Mouse (Mus musculus) kidney, embryonic 15.5 days (tissue): ENCODE results near the gene Olfr10. TPM values are rescaled to one million over a fixed set of nuclear protein-coding genes. Genes with fewer than 3 reads are reported as not detected.

Experiments
- ATAC-seq: fragments of 200-750 bp; cut with Nextera tagmentation; replicated peaks from 2 replicates; pipeline ENCODE4 v1.8.0; 2017; ENCODE audit warnings: moderate TSS enrichment; ENCODE audit not compliant: low FRiP score
- H3K27ac ChIP-seq: fragments of 300-500 bp; sonication (generic); 2 replicates; pipeline ENCODE4 v1.5.1; 2015; ENCODE audit warnings: mild to moderate bottlenecking, inconsistent platforms
- H3K27me3 ChIP-seq: fragments of 300-500 bp; sonication (generic); 2 replicates; pipeline ENCODE4 v1.6.1; 2015; ENCODE audit warnings: inconsistent platforms
- H3K36me3 ChIP-seq: fragments of 300-500 bp; sonication (generic); 2 replicates; pipeline ENCODE4 v1.6.1; 2015; ENCODE audit warnings: inconsistent platforms
- H3K4me1 ChIP-seq: fragments of 300-500 bp; sonication (generic); 2 replicates; pipeline ENCODE4 v1.6.1; 2015; ENCODE audit warnings: inconsistent platforms
- H3K4me2 ChIP-seq: fragments of 300-500 bp; sonication (generic); 2 replicates; pipeline ENCODE4 v1.6.1; 2015; ENCODE audit warnings: moderate library complexity, mild to moderate bottlenecking, inconsistent platforms
- H3K4me3 ChIP-seq: fragments of 300-500 bp; sonication (generic); replicated peaks from 2 replicates; pipeline ENCODE4 v1.5.1; 2015; ENCODE audit warnings: mild to moderate bottlenecking, inconsistent platforms
- H3K9ac ChIP-seq: fragments of 300-500 bp; sonication (generic); 2 replicates; pipeline ENCODE4 v1.6.1; 2015; ENCODE audit warnings: mild to moderate bottlenecking, inconsistent platforms
- H3K9me3 ChIP-seq: fragments of 300-500 bp; sonication (generic); replicated peaks from 2 replicates; pipeline ENCODE4 v1.6.1; 2016; ENCODE audit warnings: inconsistent platforms
- WGBS: fragments of 180-500 bp; shearing (Covaris S2); methylation state at CpG from one replicate; pipeline ENCODE4 v1.1.7; 2015; ENCODE audit warnings: mixed read lengths; 5-methylcytosine and 5-hydroxymethylcytosine counted together
- polyA plus RNA-seq: library from polyadenylated mRNA; unstranded; fragments of >200 nt; fragmentation: Nextera tagmentation; extraction: Ambion mirVana; gene quantifications from 2 replicates; pipeline ENCODE4 v1.2.1, GENCODE M21; 2015

The Olfr10 gene
- polyA plus RNA-seq, 1 experiment from 2014 or later, result not detected

DNA sequence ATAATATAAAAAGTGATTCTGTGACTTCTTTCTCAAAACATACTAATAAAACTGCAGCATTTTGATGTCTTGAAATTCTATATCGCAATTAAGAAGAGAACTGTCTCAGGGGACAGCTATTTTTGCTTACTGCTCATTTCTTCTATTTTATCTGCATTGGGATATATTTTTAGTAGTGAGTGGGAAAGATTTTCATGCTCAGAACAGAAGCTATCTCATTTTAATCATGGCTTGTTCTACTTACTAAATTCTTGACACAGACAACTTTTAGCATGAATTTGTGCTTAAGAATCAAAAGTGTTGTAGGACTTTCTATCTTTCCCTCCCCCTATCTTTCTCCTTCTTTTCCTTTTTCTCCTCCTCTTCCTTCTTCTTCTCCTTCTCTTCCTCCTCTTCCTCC, 25.1 kb downstream of the Olfr10 start:
- WGBS, result 72% methylated on average over 1 of the region's 1 CpGs
- ATAC-seq, result no peak
- Histone ChIP-seq H3K4me1 (no peaks in the 10 kb centered on the region), H3K9me3 (no peaks in the 10 kb centered on the region), H3K27ac (no peak overlapping the region), H3K27me3 (no peaks in the 10 kb centered on the region), H3K36me3 (no peaks in the 10 kb centered on the region), H3K4me3 (no peak overlapping the region), H3K4me2 (no peak overlapping the region), H3K9ac (no peak overlapping the region)

DNA sequence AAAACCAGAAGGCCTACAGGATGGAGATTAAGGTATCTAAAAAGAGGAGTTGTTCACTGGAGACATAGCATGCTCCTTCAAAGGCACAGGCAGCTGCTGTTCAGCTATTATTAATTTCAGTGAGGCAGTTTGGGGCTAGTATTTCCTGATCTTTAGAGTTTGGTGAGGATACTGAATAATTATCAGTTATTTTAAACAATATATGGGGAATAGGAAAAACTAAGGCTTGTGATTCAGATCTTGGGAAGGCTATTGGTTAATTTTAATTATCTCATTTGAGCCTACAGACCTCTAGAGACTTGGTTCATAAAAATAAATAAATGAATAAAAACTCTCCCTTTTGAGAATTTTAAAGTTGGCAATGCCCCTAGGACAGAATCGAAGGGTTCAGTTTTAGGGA, 30.3 kb downstream of the Olfr10 start, which contains the start of gene Olfr1390:
Gene Olfr1390 (plus strand): TSS at position 301 of the 400 bp plus-strand sequence.
- no peaks in the 10 kb centered on the region for H3K9me3 ChIP-seq
- no peak for ATAC-seq
- no peak within 1 kb of the TSS for H3K4me2 ChIP-seq
- no peaks in the 10 kb centered on the region for H3K27me3 ChIP-seq
- no peak within 1 kb of the TSS for H3K27ac ChIP-seq
- H3K4me3 ChIP-seq, result no peak within 1 kb of the TSS
- no peaks in the 10 kb centered on the region for H3K36me3 ChIP-seq
- no peaks in the 10 kb centered on the region for H3K4me1 ChIP-seq
- WGBS, result 91% methylated on average over 1 of the region's 1 CpGs
- H3K9ac ChIP-seq, result no peak within 1 kb of the TSS

DNA sequence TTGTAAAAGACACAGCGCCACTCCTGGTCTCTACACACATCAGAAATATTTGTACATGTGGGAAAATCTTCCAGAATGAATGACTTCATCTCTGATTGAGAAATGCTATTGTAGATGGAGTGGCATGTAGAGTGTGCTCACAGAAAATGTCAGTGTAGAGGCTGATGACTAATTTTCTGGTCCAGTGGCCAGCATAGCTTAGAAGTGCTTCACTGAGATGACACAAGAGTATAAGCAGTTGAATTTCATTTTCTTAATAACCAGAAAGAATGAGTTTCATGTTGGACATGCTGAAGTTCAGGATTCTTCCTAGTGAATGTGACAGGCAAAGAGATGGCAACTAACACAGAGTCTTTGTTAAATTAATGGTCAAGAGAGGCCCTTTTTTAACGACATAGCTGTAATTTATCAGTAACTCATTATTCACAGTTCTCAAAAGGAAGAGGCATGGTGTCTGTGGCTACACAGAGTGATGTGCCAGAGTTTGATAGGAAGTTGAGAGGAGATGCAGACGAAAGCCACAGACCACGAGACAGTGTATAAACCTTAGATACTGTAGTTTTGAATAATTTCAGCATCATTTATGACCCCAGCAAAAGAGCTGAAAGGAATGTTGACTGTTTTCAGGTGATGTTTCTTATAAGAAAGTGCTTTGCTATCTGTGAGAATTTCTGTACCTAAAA, 32.8 kb downstream of the Olfr10 start:
- no peak for ATAC-seq
- H3K36me3 ChIP-seq, result no peaks in the 10 kb centered on the region
- WGBS, result 66% methylated on average over 4 of the region's 4 CpGs
- no peaks in the 10 kb centered on the region for H3K27me3 ChIP-seq
- no peak overlapping the region for H3K27ac ChIP-seq
- H3K4me2 ChIP-seq, result no peak overlapping the region
- no peak overlapping the region for H3K9ac ChIP-seq
- no peak overlapping the region for H3K4me3 ChIP-seq
- no peaks in the 10 kb centered on the region for H3K4me1 ChIP-seq
- no peaks in the 10 kb centered on the region for H3K9me3 ChIP-seq

Other genes starting within 250 kb of the Olfr10 start
- gene Tgtp2, start 240.5 kb upstream of the Olfr10 start, polyA plus RNA-seq, result 0.32 TPM in 1 of 2 replicates, not detected in the other
- gene Ifi47, start 228.2 kb upstream of the Olfr10 start, polyA plus RNA-seq, result 1.7 and 2.1 TPM in 2 replicates
- gene Olfr1396, start 189.9 kb upstream of the Olfr10 start, polyA plus RNA-seq, result not detected in 2 replicates
- not detected in 2 replicates for gene Olfr1395, start 162.5 kb upstream of the Olfr10 start, polyA plus RNA-seq
- gene Olfr1394, start 150.4 kb upstream of the Olfr10 start, polyA plus RNA-seq, result not detected in 2 replicates
- gene Btnl9, start 117.6 kb upstream of the Olfr10 start, polyA plus RNA-seq, result 2.6 and 5.6 TPM in 2 replicates
- gene Zfp62, start 101.4 kb upstream of the Olfr10 start, polyA plus RNA-seq, result 40.5 and 41.9 TPM in 2 replicates
- 66.7 and 75.0 TPM in 2 replicates for gene Mgat1, start 60.5 kb upstream of the Olfr10 start, polyA plus RNA-seq
- gene Olfr1393, start 26.4 kb upstream of the Olfr10 start, polyA plus RNA-seq, result not detected in 2 replicates
- 0.10 and 0.15 TPM in 2 replicates for gene Olfr1392, start 19.5 kb upstream of the Olfr10 start, polyA plus RNA-seq
- gene Olfr1391, start 18.0 kb downstream of the Olfr10 start, polyA plus RNA-seq, result not detected in 2 replicates
- not detected in 2 replicates for gene Olfr1390, start 30.4 kb downstream of the Olfr10 start, polyA plus RNA-seq
- gene Olfr1389, start 118.3 kb downstream of the Olfr10 start, polyA plus RNA-seq, result not detected in 2 replicates
- 0.06 and 0.09 TPM in 2 replicates for gene Olfr1388, start 131.9 kb downstream of the Olfr10 start, polyA plus RNA-seq
- not detected in 2 replicates for gene Olfr1387, start 150.6 kb downstream of the Olfr10 start, polyA plus RNA-seq
- not detected in 2 replicates for gene Olfr1386, start 160.3 kb downstream of the Olfr10 start, polyA plus RNA-seq
- gene Olfr1385, start 184.3 kb downstream of the Olfr10 start, polyA plus RNA-seq, result not detected in 2 replicates
- gene Olfr1384, start 202.0 kb downstream of the Olfr10 start, polyA plus RNA-seq, result not detected in 2 replicates
- gene Olfr1383, start 214.9 kb downstream of the Olfr10 start, polyA plus RNA-seq, result not detected in 2 replicates
- gene Olfr1382, start 223.5 kb downstream of the Olfr10 start, polyA plus RNA-seq, result not detected in 2 replicates
- 0.06 TPM in 1 of 2 replicates, not detected in the other for gene Olfr1381, start 238.7 kb downstream of the Olfr10 start, polyA plus RNA-seq